Mouse (Mus musculus) cortical plate, adult 2 months (tissue): Measurements from ENCODE around the gene St13.

Experiments used
- CTCF ChIP-seq: fragments of 200-500 bp; IDR thresholded peaks from 2 replicates; pipeline ENCODE4 v1.5.1; 2011; ENCODE audit warnings: mild to moderate bottlenecking, control low read depth, low read length; ENCODE audit not compliant: insufficient read depth; ENCODE audit errors: extremely low read depth
- POLR2A ChIP-seq: fragments of 200-500 bp; IDR thresholded peaks from 2 replicates; pipeline ENCODE4 v1.6.1; 2011; ENCODE audit warnings: mild to moderate bottlenecking, low read length, control low read depth; ENCODE audit not compliant: insufficient read depth; ENCODE audit errors: extremely low read depth

DNA sequence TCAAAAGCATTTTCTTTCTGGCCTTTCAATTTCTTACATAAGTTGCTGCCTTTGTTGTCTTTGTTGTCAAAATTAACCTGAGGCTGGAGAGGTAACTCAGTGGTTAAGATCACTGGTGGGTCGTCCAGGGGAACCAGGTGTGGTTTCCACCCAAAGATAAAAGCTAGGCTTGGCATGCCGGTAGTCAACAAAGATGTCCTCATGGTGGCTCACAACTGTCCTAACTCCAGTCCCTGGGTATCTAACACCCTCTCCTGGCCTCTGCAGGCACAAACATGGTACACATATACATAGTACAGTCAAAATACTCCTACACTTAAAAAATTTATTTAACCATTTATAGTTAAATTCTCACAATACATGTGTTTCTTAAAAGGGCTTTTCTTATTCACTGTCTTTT is 28.1 kb upstream of the St13 start:
- TF ChIP-seq POLR2A (no peak), CTCF (no peak)
